Mouse (Mus musculus) stomach, postnatal 0 days (tissue): ENCODE measurements around the gene Gkn1. TPM values are rescaled to one million over a fixed set of nuclear protein-coding genes. Genes with fewer than 3 reads are reported as not detected.

ENCODE experiments used
- ATAC-seq: fragments of 200-750 bp; cut with Nextera tagmentation; 2 replicates; pipeline ENCODE4 v1.8.0; 2017; ENCODE audit not compliant: low FRiP score, low TSS enrichment
- DNase-seq: peaks from one replicate; pipeline ENCODE4 v3.0.0-alpha.2; 2016; ENCODE audit warnings: low spot score
- H3K27ac ChIP-seq: fragments of 300-500 bp; sonication (generic); replicated peaks from 2 replicates; pipeline ENCODE4 v1.5.1; 2014; ENCODE audit warnings: mild to moderate bottlenecking, control low read depth
- H3K27me3 ChIP-seq: fragments of 300-500 bp; sonication (generic); 2 replicates; pipeline ENCODE4 v1.6.1; 2014; ENCODE audit warnings: low read length; ENCODE audit not compliant: control insufficient read depth, insufficient read depth
- H3K36me3 ChIP-seq: fragments of 300-500 bp; sonication (generic); 2 replicates; pipeline ENCODE4 v1.6.1; 2014; ENCODE audit warnings: low read length, mixed read lengths; ENCODE audit not compliant: control insufficient read depth, insufficient read depth
- H3K4me1 ChIP-seq: fragments of 300-500 bp; sonication (generic); replicated peaks from 2 replicates; pipeline ENCODE4 v1.6.1; 2014; ENCODE audit warnings: antibody characterized with exemption; ENCODE audit not compliant: control insufficient read depth, insufficient read depth
- H3K4me2 ChIP-seq: fragments of 300-500 bp; sonication (generic); replicated peaks from 2 replicates; pipeline ENCODE4 v1.6.1; 2014; ENCODE audit warnings: low read depth, mild to moderate bottlenecking, control low read depth, moderate library complexity
- H3K4me3 ChIP-seq: fragments of 300-500 bp; sonication (generic); 2 replicates; pipeline ENCODE4 v1.5.1; 2014; ENCODE audit warnings: low read depth, low read length, control low read depth
- H3K9ac ChIP-seq: fragments of 300-500 bp; sonication (generic); 2 replicates; pipeline ENCODE4 v1.6.1; 2014; ENCODE audit warnings: mild to moderate bottlenecking, low read length, control low read depth, mixed read lengths
- H3K9me3 ChIP-seq: fragments of 300-500 bp; sonication (generic); 2 replicates; pipeline ENCODE4 v1.6.1; 2016; ENCODE audit warnings: low read length; ENCODE audit not compliant: control insufficient read depth
- CTCF ChIP-seq: IDR thresholded peaks from 2 replicates; pipeline ENCODE4 v1.5.1; 2016; ENCODE audit warnings: antibody characterized with exemption, low read depth, mild to moderate bottlenecking, moderate library complexity
- EP300 ChIP-seq: optimal IDR thresholded peaks from 2 replicates; pipeline ENCODE3; 2016; ENCODE audit warnings: antibody characterized with exemption
- WGBS: fragments of 180-500 bp; shearing (Covaris S2); extraction: QIAGEN DNeasy Blood & Tissue Kit; methylation state at CpG from one replicate; pipeline ENCODE4 v1.1.7; 2014; 5-methylcytosine and 5-hydroxymethylcytosine counted together
- polyA plus RNA-seq: library from polyadenylated mRNA; unstranded; fragments of >200 nt; fragmentation: Nextera tagmentation; extraction: Ambion mirVana; gene quantifications from 2 replicates; pipeline ENCODE4 v1.2.1, GENCODE M21; 2015

Gkn1 gene
- 3,206 and 3,289 TPM in 2 replicates for polyA plus RNA-seq

DNA sequence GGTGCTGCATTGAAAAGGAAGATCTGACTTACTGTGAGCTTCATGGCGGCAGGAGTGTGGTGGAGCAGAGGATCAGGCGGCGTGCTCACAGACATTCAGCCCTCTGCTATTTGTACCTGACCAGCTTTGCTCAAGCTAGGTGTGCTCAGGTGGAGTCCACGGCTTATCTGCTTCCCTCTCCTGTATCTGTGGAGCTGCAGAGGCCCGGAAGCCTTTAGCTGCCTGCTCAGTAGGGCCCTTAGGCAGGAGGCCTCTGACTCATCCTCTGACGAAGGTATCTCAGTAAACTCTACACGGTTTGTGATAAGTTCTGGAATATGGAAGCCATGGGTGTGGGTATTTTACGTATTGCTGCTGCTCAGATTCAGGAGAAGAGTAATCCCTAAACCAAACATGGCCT lies at the start of gene Gkn1:
Gene Gkn1, minus strand, starts transcription at position 114 of the 400 bp plus-strand sequence.
- H3K4me2 ChIP-seq, result no peak within 1 kb of the TSS
- H3K27ac ChIP-seq, result no peak within 1 kb of the TSS
- no peaks in the 10 kb centered on the region; the same call in 1 of the 2 replicates for H3K4me1 ChIP-seq
- no peak within 1 kb of the TSS for H3K4me3 ChIP-seq
- H3K36me3 ChIP-seq, result no peaks in the 10 kb centered on the region
- no peak for TF ChIP-seq CTCF
- TF ChIP-seq EP300, result no peak
- DNase-seq (peak; percentile 63), ATAC-seq (peak; percentile 95)
- H3K27me3 ChIP-seq, result no peaks in the 10 kb centered on the region
- WGBS, result 68% methylated on average over 8 of the region's 8 CpGs
- no peaks in the 10 kb centered on the region for H3K9me3 ChIP-seq
- no peak within 1 kb of the TSS for H3K9ac ChIP-seq

DNA sequence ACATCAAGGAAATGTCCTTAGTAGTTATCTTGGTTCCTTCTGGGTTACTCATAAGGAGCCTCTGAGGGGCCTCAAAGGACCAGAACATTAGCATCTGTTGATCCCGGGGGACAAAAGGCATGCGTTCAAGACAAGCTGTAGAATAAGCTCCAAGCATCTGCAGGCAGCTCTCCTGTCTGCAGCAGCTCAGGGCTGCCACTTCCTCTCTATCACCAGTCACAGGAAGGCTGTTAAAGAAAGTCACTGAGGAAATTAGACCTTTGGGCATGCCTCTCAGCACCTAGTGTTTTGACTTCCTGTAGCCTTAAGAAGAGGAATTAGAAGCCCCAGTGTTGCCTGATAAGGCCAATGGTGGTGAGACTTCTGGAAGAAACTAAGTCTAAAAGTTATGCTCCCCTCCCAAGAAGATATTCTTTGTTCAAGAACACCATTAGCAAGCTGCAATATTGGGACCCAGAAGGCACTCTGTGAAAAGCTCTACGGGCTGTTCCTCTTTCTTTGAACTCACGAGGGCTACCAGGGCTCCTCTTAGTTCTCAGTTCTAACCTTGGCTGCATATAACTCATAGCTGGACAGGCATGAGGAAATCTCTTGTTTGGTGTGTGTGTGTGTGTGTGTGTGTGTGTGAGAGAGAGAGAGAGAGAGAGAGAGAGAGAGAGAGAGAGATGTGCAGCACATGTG lies 49.3 kb upstream of the Gkn1 start:
- Histone ChIP-seq H3K9me3 (no peaks in the 10 kb centered on the region), H3K9ac (no peak overlapping the region), H3K4me1 (no peaks in the 10 kb centered on the region), H3K27me3 (no peaks in the 10 kb centered on the region), H3K27ac (no peak overlapping the region), H3K36me3 (no peaks in the 10 kb centered on the region), H3K4me2 (no peak overlapping the region), H3K4me3 (no peak overlapping the region)
- DNase-seq (no peak), ATAC-seq (no peak)
- TF ChIP-seq EP300, result no peak
- TF ChIP-seq CTCF, result no peak
- WGBS, result 64% methylated on average over 4 of the region's 4 CpGs

DNA sequence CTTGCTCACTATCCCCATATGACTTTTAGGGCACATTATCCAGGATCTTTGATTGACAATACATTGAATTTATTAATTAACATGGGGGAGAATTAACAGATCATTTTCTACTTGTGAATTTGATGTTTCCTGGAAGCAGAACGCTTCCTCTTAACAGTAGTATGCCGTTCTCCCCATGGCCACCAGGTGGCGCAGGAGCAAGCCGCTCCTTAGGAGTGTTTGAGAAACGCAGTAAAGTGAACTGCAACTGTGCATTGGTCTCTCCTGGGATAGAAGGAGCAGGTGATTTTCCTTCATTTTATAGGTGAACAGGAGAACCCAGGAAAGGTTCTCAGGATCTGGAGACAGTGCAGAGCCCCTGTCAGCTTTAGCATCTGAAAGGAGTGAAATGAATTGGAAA lies 48.4 kb upstream of the Gkn1 start:
- 2% methylated on average over 5 of the region's 5 CpGs for WGBS
- no peak overlapping the region for H3K4me2 ChIP-seq
- no peak overlapping the region for H3K4me3 ChIP-seq
- ATAC-seq (peak; percentile 49), DNase-seq (peak; percentile 82)
- no peaks in the 10 kb centered on the region for H3K27me3 ChIP-seq
- H3K27ac ChIP-seq, result no peak overlapping the region
- TF ChIP-seq CTCF (peak; percentile 99), EP300 (no peak)
- H3K9me3 ChIP-seq, result no peaks in the 10 kb centered on the region
- H3K4me1 ChIP-seq, result no peaks in the 10 kb centered on the region
- H3K9ac ChIP-seq, result no peak overlapping the region
- H3K36me3 ChIP-seq, result no peaks in the 10 kb centered on the region

DNA sequence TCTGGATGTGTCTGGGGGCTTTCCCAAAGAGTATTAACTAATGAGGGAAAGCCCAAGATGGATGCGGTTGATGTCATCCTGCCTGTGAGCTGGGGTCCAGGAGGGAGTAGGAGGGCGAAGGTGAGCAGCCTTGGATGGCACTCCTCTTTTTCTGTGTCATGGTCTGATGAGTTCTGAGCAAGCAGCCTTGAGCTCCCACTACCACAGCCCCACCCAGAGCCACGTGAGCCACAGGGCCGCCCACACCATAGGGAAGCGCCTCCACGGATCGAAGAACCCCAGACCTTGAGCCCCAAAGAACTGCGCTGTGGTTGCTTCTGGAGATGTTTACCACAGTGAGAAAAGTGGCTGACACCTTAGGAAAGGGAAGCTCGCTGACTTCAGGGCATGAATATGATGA lies 44.0 kb upstream of the Gkn1 start:
- H3K9me3 ChIP-seq, result no peaks in the 10 kb centered on the region
- H3K27ac ChIP-seq, result no peak overlapping the region
- H3K4me2 ChIP-seq, result no peak overlapping the region
- no peak for ATAC-seq
- H3K4me1 ChIP-seq, result no peaks in the 10 kb centered on the region
- H3K36me3 ChIP-seq, result no peaks in the 10 kb centered on the region
- TF ChIP-seq CTCF (no peak), EP300 (no peak)
- 84% methylated on average over 9 of the region's 9 CpGs for WGBS
- no peak overlapping the region for H3K9ac ChIP-seq
- H3K4me3 ChIP-seq, result no peak overlapping the region
- no peaks in the 10 kb centered on the region for H3K27me3 ChIP-seq
- DNase-seq, result no peak

DNA sequence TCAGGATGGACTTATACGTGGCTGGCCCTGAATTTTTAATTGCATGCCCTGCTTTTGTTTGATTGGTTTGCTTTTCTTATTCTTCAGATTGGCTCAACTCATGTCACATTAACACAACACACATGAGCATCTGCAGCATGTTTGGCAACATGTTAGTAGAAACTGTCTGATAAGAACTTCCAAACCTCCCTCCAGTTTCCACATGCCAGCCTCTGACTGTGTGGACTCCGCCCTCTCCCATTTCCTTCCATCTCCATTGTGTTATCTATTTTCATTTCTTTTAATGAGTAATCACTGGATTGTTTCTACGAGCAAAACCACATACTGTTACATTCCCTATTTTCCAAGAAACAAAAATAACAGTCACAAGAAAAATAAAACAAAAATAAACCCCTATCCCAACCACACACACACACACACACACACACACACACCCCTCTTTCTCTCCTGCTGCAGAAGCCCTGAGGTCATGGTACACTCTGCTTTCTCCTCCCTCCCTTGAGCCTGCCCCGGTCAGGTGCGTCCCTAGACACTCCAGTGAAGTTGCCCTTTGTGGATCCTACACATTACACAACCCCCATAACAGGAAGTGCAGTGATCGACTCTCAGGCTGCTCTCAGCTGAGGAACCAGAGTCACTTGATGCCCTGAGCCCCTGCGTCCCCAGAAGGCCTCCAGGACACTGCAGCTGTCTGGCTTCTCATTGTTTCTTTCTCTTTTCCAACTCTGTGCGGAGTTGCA lies 42.9 kb upstream of the Gkn1 start:
- 51% methylated on average over 8 of the region's 8 CpGs for WGBS
- Histone ChIP-seq H3K9ac (no peak overlapping the region), H3K36me3 (no peaks in the 10 kb centered on the region), H3K27ac (no peak overlapping the region), H3K4me2 (no peak overlapping the region), H3K9me3 (no peaks in the 10 kb centered on the region), H3K4me1 (no peaks in the 10 kb centered on the region), H3K4me3 (no peak overlapping the region), H3K27me3 (no peaks in the 10 kb centered on the region)
- DNase-seq (peak; percentile 10), ATAC-seq (no peak)
- TF ChIP-seq CTCF (no peak), EP300 (no peak)

DNA sequence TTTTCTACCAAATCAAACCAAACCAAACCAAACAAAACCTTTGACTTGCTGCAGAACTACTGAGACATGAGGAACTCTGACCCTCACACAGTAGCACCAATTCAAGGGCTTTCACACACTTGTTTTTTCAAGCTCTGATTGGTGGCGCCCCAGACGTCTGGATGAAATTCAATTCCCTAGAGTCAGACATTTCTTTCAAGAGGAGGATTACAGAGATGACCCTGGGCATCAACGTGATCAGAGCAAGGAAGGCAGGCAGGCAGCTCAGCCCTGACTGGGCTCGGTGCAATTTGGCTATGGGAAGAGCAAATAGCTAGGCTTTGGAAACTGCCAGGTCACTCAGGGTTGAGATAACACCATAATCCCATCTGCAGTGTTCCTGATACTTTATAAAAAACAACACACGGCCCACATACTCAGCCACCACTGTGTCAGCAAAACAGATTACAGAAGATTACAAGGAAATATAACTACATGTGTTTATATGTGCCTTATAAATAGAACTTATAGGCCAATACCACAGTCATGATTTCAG lies 38.8 kb upstream of the Gkn1 start:
- H3K4me3 ChIP-seq, result no peak overlapping the region
- DNase-seq (no peak), ATAC-seq (no peak)
- WGBS, result 20% methylated on average over 5 of the region's 5 CpGs
- no peaks in the 10 kb centered on the region for H3K4me1 ChIP-seq
- no peak overlapping the region for H3K4me2 ChIP-seq
- no peak overlapping the region for H3K9ac ChIP-seq
- no peak overlapping the region for H3K27ac ChIP-seq
- TF ChIP-seq CTCF (no peak), EP300 (no peak)
- H3K9me3 ChIP-seq, result no peaks in the 10 kb centered on the region
- H3K36me3 ChIP-seq, result no peaks in the 10 kb centered on the region
- no peaks in the 10 kb centered on the region for H3K27me3 ChIP-seq
